Mouse (Mus musculus): ENCODE data around the gene Dnaaf5. TPM values are rescaled to one million over a fixed set of nuclear protein-coding genes. Genes with fewer than 3 reads are reported as not detected.
A peak's percentile ranks its signal among the peaks of the same experiment; 100 is the strongest.

The Dnaaf5 gene
- total RNA-seq, 2 experiments from 2014 or later = 4.1 to 5.2 TPM

DNA sequence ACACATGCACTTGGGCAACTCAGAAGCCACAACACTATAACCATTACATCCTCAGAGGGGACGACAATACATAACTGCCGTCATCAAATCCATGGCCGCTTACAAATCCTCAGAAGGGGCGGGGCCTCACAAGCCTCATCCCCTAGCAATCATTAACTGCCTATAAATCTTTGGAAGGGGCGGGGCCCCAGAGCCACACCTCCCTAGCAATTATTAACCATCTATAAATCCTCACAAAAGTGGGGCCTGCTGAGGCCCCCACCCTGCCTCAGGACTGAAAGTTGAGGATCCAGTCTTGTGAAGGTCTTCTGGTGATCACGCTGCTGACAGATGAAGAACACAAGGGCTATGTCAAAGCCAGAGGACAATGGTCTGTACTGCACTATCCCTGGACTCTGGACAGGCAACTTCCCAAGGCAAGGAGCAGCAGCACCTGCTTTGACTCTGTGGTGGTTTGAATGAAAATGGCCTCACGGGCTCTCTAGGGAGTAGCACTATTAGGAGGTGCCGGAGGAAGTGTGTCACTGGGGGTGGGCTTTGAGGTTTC, 11.0 kb upstream of the Dnaaf5 start:
- ATAC-seq (ENCODE audit: poor library complexity, severe bottlenecking) = no peak

DNA sequence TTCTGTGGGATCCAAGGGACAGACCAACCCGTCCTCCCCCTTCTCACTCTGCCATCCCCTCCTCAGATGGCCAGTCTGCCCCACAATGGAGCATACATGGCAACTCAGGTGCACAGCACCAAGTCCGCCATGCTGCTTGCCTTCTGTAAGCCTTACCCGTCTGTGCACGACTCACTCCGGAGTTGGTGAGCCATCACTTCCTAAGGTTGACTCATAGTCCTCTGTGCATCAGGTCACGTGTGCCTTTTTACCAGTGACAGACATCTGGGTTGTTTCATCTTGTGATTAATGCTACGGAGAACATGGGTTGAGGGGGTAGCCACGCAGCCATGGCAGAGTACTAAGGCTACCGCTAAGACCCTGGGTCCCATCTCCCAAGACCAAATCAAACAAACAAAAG, 9.4 kb upstream of the Dnaaf5 start:
- no peak for ATAC-seq (ENCODE audit: poor library complexity, severe bottlenecking)

DNA sequence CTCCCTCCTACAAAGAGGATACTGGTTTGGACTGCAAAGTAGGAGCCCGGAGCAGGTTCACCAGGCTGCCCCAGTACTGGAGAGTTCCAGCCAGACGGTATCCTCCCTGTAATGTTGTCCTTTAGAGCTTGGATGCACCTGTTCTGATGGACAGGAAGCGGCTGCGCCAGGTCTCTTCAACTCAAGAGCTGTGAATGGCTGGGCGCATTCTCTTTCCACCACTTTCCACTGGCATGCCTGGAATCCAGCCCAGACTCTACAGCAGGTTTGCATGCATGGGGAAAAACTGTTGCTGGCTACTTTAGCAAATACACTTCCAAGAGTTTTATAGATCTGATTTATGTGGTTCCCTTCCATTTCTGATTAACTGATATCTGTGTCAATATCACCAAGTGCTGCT, 8.7 kb upstream of the Dnaaf5 start:
- ATAC-seq (ENCODE audit: poor library complexity, severe bottlenecking) = no peak

DNA sequence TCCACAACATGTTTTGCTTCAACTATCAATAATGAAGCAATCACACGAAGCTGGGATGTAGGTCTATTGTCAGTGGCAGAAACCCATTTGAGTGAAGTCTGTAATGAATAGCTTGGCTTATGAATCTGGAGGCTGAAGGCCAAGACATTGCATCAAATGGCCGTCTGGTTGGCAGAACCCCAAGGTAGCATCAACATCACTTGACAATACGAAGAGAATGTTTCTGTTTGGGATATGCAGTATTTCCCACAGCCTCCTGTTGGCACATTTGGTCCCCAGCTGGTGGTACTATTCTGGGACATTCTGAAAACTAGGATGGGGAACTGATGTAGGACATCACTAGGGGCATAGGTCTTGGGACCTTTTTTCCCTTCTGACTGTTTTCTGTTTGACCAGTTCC, 6.1 kb upstream of the Dnaaf5 start:
- no peak for ATAC-seq (ENCODE audit: poor library complexity, severe bottlenecking)

DNA sequence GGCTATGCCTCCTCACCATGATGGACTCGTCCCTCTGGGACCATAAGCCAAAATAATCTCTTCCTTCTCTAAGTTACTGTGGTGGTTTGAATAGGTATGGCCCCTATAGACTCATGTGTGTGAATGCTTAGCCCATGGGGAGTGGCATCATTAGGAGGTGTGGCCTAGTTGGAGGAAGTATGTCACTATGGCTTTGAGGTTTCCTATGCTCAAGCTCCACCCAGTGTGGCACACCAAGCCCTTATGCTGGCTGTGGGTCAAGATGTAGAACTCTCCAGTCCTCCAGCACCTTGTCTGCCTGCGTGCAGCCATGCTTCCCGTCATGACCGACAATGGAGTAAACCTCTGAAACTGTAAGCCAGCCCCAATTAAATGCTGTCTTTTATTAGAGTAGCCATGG, 4.3 kb upstream of the Dnaaf5 start:
- ATAC-seq (ENCODE audit: poor library complexity, severe bottlenecking) = no peak

DNA sequence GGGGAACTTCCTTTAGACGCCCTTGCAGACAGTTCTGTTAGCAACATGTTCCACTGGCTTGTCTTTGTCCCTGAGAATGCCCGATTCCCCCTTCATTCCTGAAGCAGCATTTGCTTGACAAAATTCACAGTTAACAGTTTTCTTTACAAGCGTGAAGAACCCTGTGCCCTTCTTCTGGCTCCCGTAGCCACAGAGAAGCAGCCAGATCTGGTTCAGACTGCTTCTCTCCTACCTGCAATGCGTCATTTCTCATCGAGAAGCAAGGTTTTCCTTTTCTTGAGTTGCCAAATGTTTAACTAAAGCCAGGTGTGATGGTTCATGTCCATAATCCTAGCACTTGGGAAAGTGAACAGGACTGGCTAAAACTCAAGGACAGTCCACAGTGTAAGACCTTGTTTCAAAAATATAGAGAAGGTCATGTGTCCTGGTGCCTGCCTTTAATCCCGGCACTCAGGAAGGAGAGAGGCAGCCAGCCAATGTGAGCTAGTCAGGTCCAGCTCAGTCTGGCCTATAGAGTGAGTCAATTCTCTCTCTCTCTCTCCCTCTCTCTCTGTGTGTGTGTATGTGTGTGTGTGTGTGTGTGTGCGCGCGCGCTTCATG, 3.4 kb upstream of the Dnaaf5 start:
- no peak for ATAC-seq (ENCODE audit: poor library complexity, severe bottlenecking)

DNA sequence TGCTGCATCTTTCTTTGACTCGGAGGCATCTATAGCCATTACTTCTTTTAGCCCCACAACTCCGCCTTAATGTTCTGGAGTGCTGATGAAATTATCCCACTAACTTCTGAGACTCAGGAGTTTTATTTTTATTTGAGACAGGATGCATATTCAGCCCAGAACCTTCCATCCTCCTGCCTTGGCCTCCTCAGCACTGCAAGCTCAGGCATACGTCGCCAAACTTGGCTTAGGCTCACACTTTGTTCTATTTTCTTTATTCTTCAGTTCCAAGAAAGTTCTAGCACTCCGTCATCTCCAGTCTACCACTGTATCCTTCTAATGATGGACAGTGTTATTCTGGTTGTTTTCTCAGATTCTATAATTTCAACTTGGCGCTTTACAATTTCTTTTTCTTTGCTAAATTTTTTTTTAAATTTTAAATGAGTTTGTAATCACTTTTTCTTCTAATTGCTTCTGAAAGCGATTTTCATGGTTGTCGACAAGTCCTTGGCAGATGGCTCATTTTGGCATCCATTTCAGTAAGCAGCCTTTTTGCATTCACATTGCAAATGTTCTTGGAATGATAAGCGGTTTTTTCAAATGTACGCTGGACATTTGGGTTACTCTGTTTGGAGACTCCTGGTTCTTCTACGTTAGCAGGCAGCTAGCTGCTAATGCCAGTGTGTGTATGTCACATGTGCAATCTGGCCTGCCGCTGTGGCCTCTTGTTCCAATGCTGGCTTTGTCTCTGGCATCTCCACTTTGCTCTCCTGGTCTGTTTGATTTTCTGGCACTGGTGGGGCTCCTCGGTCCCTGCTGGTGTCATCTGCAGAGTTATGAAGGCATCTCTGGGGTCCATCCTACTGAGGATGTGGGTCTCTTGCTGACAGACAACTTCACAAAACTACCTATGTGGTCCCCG, 2.6 kb upstream of the Dnaaf5 start:
- no peak for ATAC-seq (ENCODE audit: poor library complexity, severe bottlenecking)

DNA sequence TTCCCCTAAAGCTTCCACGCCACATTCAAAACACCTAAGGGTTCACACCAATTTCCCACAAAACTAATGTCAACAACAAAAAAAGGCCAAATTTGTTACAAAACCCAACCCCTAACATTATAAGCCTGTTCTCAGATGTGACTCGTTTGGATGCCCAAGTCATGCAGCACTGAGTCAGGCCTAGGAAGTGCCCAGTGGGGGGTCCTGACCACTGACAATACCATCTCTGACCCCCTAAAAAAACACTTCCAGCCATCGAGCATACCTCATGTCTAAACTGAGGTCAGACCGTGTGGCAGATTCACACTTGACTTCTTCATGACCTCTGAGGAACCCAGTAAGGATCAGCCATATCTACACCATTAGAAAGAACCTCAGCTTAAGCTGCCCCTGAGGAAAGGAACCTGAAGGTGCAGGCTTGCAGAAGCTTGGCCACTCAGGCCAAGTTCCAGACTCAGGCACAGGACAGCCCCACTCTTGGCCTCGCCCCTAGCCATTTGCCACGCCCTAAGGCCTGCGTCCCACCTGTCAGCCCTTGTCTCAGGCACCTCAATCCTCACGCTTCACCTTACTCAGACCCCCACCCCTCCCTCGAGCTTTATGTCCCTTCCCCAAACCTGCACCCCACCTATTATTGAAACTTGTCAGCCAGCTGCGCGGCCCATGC, 884 bp upstream of the Dnaaf5 start:
- ATAC-seq (ENCODE audit: poor library complexity, severe bottlenecking) = peak; percentile 31

DNA sequence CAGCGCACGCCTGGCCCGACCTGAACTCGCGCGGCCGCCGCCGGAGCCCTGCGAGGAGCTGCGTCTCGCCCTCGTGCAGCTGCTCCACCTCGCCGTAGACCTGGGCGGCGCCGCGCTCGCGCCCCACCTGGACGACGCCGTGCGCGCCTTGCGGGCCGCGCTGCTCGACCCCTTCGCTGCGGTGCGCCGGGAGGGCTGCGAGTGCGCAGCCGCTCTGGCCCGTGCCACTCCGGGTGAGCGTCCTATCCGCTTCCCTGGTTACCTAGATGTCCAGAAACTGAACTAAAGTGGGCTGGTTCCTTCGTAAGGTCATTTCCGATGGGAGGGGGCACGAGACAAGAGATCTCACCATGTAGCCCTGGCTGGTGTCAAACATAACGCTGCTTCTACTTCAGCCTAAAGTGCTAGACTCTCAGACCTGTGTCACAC, 594 bp downstream of the Dnaaf5 start:
- no peak for ATAC-seq (ENCODE audit: poor library complexity, severe bottlenecking)

DNA sequence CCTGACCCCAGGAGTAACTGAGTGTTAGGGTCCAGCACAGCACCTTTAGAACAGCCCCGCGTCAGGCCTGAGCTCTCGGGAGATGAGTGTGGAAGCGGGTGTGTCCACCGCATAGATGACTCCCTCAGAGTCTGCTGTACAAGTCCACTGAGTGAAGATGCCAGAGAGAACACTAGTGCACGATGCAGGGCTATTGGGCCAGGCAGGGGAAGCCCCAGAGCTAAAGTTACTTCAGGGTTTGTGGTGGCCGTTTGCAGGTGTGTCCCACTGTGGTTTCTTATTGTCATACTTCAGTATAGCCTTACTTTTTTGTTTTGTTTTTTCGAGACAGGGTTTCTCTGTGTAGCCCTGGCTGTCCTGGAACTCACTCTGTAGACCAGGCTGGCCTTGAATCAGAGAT, 10.9 kb downstream of the Dnaaf5 start:
- ATAC-seq (ENCODE audit: poor library complexity, severe bottlenecking) = peak; percentile 38

DNA sequence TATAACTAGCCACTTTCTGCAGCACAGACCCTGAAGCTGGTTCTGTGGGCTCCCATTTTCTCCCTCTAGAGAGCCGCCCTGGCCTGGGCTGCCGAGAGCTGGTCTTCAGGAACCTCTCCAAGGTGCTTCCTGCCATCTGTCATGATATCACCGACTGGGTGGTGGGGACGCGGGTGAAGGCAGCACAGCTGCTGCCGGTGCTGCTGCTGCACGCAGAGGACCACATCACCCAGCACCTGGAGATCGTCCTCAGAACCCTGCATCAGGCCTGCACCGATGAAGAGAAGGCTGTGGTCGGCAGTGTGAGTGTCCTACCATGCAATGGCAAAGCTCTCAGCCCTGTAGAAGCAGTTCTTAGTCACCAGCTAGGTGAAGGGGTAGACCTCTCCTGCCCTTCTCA, 11.6 kb downstream of the Dnaaf5 start:
- peak; percentile 12; the same call in 1 of the 2 replicates for ATAC-seq (ENCODE audit: poor library complexity, severe bottlenecking)

DNA sequence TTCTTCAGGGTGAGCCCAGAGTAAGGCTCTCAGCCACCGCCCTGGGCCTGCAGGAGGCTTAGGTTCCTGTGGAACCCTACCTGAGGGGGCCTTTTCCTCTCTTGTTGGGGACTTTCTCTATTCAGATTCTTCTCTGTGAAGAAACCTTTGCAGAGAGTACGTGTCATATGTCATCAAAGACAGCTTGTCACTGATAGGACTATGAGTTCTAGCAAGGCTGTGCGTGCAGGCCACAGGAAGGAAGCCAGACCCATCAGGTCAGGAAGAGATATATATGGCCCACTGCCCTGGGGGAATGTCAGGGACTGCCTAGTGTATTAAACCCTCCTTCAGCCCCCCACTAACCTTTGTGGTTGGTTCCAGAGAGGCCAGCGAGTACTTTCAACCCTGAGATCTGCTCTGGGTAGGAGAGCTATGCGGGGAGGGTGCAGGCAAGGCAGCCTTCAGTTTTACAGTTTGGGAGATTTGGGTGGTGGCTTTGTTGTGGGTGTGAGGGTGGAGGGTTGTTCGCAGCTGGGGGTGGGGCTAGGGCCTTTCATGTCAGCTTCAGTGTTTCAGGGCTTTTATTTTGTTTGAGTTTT, 16.8 kb downstream of the Dnaaf5 start:
- peak; percentile 68 for ATAC-seq (ENCODE audit: poor library complexity, severe bottlenecking)

DNA sequence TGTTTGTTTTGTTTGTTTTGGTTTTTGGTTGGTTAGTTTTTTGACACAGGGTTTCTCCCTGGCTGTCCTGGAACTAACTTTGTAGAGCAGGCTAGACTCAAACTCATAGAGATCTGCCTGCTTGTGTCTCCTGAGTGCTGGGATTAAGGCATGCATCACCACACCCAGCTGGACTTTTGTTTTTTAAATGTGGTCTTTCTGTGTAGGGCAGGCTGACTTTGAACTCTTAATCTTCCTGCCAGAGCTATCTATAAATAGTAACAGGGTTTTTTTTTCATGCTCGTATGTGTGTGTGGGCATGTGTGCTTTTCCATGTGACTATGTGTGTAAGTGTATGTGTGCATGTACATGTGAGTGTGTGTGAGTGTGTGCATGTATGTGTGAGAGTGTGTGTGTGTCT, 17.5 kb downstream of the Dnaaf5 start:
- ATAC-seq (ENCODE audit: poor library complexity, severe bottlenecking) = no peak

DNA sequence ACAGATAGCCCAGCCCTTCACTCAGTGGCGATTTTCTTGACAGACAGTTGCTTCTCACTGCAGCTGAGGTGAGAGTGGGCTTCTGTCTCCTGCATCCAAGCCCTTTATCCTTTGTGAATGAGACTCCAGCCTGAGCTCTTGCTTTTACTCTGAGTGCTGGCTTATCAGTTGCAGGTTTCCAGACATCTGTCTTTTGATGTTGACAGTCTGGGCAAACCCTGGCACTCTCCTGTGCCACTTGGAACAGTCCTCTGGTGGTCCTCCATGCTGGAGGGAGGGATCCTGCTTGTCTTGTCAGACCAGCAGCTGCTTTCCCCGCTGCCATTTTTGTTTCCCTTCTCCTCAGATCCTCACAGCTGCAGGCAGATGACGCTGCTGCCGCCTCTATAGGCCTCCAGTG, 21.9 kb downstream of the Dnaaf5 start:
- no peak for ATAC-seq (ENCODE audit: poor library complexity, severe bottlenecking)

DNA sequence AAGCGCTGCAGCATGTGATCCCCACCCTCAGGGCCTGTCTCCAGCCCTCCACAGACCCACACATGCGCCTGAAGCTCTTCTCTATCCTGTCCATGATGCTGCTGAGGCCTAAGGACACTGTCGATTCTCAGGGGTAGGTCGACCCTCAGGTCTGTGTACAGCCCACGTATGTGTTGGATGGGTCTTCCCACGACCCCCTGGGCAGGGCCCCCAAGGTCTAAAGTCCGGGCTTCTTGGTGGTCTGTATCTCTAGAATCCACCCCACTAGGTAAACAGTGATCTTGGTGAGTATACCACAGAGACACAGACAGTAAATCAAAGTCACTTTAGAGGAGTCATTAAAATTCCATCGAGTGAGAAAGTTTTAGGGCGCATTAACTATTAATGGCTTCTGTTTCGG, 24.1 kb downstream of the Dnaaf5 start:
- no peak for ATAC-seq (ENCODE audit: poor library complexity, severe bottlenecking)

DNA sequence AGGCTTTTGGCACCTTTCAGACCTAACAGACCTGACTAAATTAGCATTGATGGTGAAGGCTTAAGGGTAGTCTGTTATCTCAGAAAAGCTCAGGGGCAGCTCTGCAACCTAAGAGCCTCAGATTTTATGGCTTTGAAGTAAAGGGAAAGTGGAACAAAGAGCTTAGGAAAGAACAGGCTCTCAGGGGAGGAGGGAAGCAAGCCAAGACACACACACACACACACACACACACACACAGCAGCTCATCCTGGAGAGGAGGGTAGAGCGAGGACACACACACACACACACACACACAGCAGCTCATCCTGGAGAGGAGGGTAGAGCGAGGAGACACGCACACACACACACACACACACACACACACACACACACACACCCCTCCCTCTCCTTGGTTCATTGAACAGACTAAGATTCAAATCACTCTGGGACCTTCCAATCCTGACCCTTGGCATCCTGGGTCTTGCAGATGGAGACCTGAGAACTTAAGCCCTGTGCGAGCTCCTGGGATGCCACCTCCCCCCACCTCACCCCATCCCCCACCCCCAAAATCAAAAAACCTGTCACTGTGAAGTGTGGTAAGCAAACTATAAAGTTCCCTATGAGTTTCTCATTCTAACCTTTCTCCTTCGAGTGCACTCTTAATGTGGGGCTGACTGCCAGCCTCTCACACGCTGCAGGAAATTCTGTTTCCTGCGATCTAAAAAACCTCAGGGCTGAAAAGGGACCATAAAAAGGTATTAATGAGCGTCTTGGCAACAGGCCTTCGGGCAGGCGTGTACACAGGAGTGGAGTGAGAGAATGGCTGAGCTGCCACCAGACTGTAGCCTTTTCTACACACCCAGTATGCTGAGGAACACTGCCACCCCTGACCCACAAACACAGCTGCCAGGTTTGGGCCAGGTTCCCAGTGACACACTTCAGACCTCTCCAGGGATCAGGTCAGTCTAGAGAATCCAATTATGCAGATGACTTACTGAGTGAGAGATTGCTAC, 24.8 kb downstream of the Dnaaf5 start:
- no peak for ATAC-seq (ENCODE audit: poor library complexity, severe bottlenecking)

DNA sequence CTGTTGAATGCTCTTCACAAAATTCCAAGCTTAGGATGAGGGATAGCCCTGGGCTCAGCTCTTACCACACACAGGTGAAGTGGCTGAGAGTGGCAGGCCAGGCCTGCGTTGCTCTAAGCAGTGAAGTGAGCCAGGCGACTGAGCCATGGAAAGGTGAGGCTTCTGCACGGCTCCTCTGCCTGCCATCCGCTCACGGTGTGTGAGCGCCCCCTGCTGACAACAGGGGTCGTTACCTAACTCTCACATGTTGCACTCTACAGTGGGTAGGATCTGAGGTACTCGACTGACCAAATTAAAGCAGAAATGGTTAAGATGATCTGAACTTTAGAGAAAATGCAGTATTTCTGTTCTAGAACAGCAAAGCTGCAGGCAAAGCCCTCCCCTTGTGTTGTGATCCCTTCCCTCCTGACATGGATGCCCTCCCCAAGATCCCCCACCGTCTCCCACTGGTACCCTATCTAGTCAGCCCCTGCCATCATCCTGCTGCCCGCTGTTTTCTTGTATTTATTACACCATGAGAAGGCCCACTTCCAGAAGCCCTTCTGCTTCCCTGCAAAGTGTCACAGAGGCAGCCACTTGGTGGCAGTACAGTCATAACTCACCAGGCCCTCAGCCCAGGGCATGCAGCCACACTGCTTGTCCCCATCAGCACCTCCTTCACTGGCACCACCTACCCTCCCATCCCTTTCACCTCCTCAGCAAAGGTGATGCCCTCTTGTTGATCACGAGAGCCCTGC, 29.0 kb downstream of the Dnaaf5 start:
- ATAC-seq (ENCODE audit: poor library complexity, severe bottlenecking) = peak; percentile 96

DNA sequence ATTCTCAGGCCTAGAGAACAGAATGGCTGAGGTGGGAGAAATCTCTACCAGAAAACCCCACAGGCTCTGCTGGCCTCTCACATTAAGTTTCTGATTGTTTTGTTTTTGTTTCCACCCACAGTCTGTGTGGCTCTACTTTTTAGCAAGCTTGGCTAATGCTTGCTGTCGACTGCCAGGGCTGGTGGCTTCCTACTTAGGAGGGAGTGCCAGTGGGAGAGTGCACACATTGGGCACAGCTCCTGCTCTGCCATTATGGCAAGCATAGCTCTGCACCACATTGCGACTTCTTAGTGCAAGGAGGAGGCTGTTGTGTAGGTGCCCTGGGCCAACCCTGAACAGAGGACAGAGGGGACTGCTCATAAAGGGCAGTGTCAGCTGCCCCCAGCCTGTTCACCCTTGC, 33.1 kb downstream of the Dnaaf5 start:
- ATAC-seq (ENCODE audit: poor library complexity, severe bottlenecking) = no peak

DNA sequence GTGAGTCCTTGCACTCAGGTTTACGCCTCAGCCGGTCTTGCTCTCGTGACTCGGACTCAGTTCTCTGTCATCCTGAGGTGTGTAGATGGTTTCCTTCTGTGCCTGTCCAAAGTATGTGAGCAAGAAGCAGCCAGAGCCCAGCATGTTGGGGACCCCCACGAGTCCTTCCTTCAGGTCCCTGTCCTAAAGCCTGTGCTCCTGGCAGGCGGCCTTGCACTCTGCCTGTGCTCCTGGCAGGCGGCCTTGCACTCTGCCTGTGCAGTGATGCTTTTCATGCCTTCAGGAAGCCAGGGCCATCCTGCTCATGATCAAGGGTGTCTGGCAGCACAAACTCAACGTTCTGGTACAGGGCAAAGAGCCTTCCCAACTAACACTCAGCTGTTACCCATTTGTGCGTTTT, 33.6 kb downstream of the Dnaaf5 start:
- ATAC-seq (ENCODE audit: poor library complexity, severe bottlenecking) = no peak

Measured in megakaryocyte, adult 5-6 weeks (primary cell).